Mouse (Mus musculus): Measurements from ENCODE around the gene 2010111I01Rik. TPM values are rescaled to one million over a fixed set of nuclear protein-coding genes. Genes with fewer than 3 reads are reported as not detected.
A peak's percentile ranks its signal among the peaks of the same experiment; 100 is the strongest.
"Not testable (repeated sequence)": the region's sequence is repeated elsewhere in the genome, so short reads cannot be mapped to it uniquely, and the experiment has no call there.

The 2010111I01Rik gene
- polyA plus RNA-seq, 1 experiment from 2014 or later = 197 TPM

- no peak; the same call in 1 of the 2 replicates for ATAC-seq (ENCODE audit: insufficient number of reproducible peaks, low FRiP score, low TSS enrichment, low read depth)
- Histone ChIP-seq H3K27ac (replicated peaks) (peak overlapping the region; percentile 24), H3K4me3 (replicated peaks) (no peak overlapping the region), H3K4me1 (peaks cover 6% of the 10 kb centered on the region; the same call in 1 of the 2 replicates), H3K9me3 (replicated peaks) (no peaks in the 10 kb centered on the region), H3K4me2 (replicated peaks) (no peak overlapping the region), H3K9ac (no peak overlapping the region), H3K36me3 (peaks cover 36% of the 10 kb centered on the region), H3K27me3 (no peaks in the 10 kb centered on the region)
- WGBS = 71% methylated on average over 16 of the region's 16 CpGs
These were observed 340.7 kb downstream of the 2010111I01Rik start for GRCm38 (mm10) chr13:63305160-63306011.

GRCm38 (mm10) chr13:63306768-63307167 lies 342.1 kb downstream of the 2010111I01Rik start:
- Histone ChIP-seq H3K27ac (replicated peaks) (no peak overlapping the region), H3K27me3 (no peaks in the 10 kb centered on the region), H3K4me2 (replicated peaks) (no peak overlapping the region), H3K9me3 (replicated peaks) (no peaks in the 10 kb centered on the region), H3K36me3 (peaks cover 22% of the 10 kb centered on the region), H3K4me3 (replicated peaks) (no peak overlapping the region), H3K9ac (no peak overlapping the region), H3K4me1 (peaks cover 4% of the 10 kb centered on the region; the same call in 1 of the 2 replicates)
- 85% methylated on average over 5 of the region's 5 CpGs for WGBS
- ATAC-seq (ENCODE audit: insufficient number of reproducible peaks, low FRiP score, low TSS enrichment, low read depth) = no peak

- Histone ChIP-seq H3K9ac (no peak overlapping the region), H3K4me2 (replicated peaks) (no peak overlapping the region), H3K4me1 (peaks cover 10% of the 10 kb centered on the region; the same call in 1 of the 2 replicates), H3K27ac (replicated peaks) (no peak overlapping the region), H3K9me3 (replicated peaks) (no peaks in the 10 kb centered on the region), H3K4me3 (replicated peaks) (no peak overlapping the region), H3K36me3 (no peaks in the 10 kb centered on the region), H3K27me3 (no peaks in the 10 kb centered on the region)
- WGBS = 68% methylated on average over 3 of the region's 3 CpGs
- ATAC-seq (ENCODE audit: insufficient number of reproducible peaks, low FRiP score, low TSS enrichment, low read depth) = no peak
These were observed 344.9 kb downstream of the 2010111I01Rik start for GRCm38 (mm10) chr13:63309563-63309962.

- no peak overlapping the region for H3K4me2 ChIP-seq (replicated peaks)
- no peak overlapping the region for H3K27ac ChIP-seq (replicated peaks)
- H3K4me1 ChIP-seq = peaks cover 11% of the 10 kb centered on the region; the same call in 1 of the 2 replicates
- H3K4me3 ChIP-seq (replicated peaks) = no peak overlapping the region
- 73% methylated on average over 2 of the region's 2 CpGs for WGBS
- H3K27me3 ChIP-seq = no peaks in the 10 kb centered on the region
- no peak for ATAC-seq (ENCODE audit: insufficient number of reproducible peaks, low FRiP score, low TSS enrichment, low read depth)
- H3K36me3 ChIP-seq = no peaks in the 10 kb centered on the region
- no peak overlapping the region for H3K9ac ChIP-seq
- no peaks in the 10 kb centered on the region for H3K9me3 ChIP-seq (replicated peaks)
These were observed 346.5 kb downstream of the 2010111I01Rik start for GRCm38 (mm10) chr13:63311156-63311555.

GRCm38 (mm10) chr13:63313247-63313646 lies 348.6 kb downstream of the 2010111I01Rik start:
- no peaks in the 10 kb centered on the region for H3K27me3 ChIP-seq
- H3K4me1 ChIP-seq = peaks cover 11% of the 10 kb centered on the region; the same call in 1 of the 2 replicates
- no peaks in the 10 kb centered on the region for H3K36me3 ChIP-seq
- no peak for ATAC-seq (ENCODE audit: insufficient number of reproducible peaks, low FRiP score, low TSS enrichment, low read depth)
- H3K9me3 ChIP-seq (replicated peaks) = no peaks in the 10 kb centered on the region
- no peak overlapping the region for H3K4me2 ChIP-seq (replicated peaks)
- 91% methylated on average over 1 of the region's 1 CpGs for WGBS
- no peak overlapping the region for H3K4me3 ChIP-seq (replicated peaks)
- no peak overlapping the region for H3K27ac ChIP-seq (replicated peaks)
- no peak overlapping the region for H3K9ac ChIP-seq

GRCm38 (mm10) chr13:63313748-63314607 lies 349.3 kb downstream of the 2010111I01Rik start:
- H3K9ac ChIP-seq = no peak overlapping the region
- no peaks in the 10 kb centered on the region for H3K27me3 ChIP-seq
- 64% methylated on average over 12 of the region's 12 CpGs for WGBS
- H3K9me3 ChIP-seq (replicated peaks) = no peaks in the 10 kb centered on the region
- no peaks in the 10 kb centered on the region for H3K36me3 ChIP-seq
- no peak overlapping the region for H3K4me3 ChIP-seq (replicated peaks)
- no peak for ATAC-seq (ENCODE audit: insufficient number of reproducible peaks, low FRiP score, low TSS enrichment, low read depth)
- H3K4me1 ChIP-seq = peaks cover 11% of the 10 kb centered on the region; the same call in 1 of the 2 replicates
- H3K4me2 ChIP-seq (replicated peaks) = no peak overlapping the region
- H3K27ac ChIP-seq (replicated peaks) = no peak overlapping the region

GRCm38 (mm10) chr13:63314608-63314920 lies 349.9 kb downstream of the 2010111I01Rik start:
- H3K27ac ChIP-seq (replicated peaks) = no peak overlapping the region
- no peaks in the 10 kb centered on the region for H3K36me3 ChIP-seq
- H3K4me2 ChIP-seq (replicated peaks) = no peak overlapping the region
- 34% methylated on average over 4 of the region's 4 CpGs for WGBS
- no peak overlapping the region for H3K9ac ChIP-seq
- H3K9me3 ChIP-seq (replicated peaks) = no peaks in the 10 kb centered on the region
- H3K27me3 ChIP-seq = no peaks in the 10 kb centered on the region
- no peak overlapping the region for H3K4me3 ChIP-seq (replicated peaks)
- no peak for ATAC-seq (ENCODE audit: insufficient number of reproducible peaks, low FRiP score, low TSS enrichment, low read depth)
- peaks cover 11% of the 10 kb centered on the region; the same call in 1 of the 2 replicates for H3K4me1 ChIP-seq

GRCm38 (mm10) chr13:63315111-63315510 lies 350.4 kb downstream of the 2010111I01Rik start:
- 93% methylated on average over 4 of the region's 4 CpGs for WGBS
- not testable (repeated sequence) for ATAC-seq (ENCODE audit: insufficient number of reproducible peaks, low FRiP score, low TSS enrichment, low read depth); H3K27me3 ChIP-seq; H3K27ac ChIP-seq (replicated peaks); H3K4me3 ChIP-seq (replicated peaks); H3K9me3 ChIP-seq (replicated peaks); H3K9ac ChIP-seq; H3K36me3 ChIP-seq; H3K4me2 ChIP-seq (replicated peaks)
- H3K4me1 ChIP-seq = peaks cover 11% of the 10 kb centered on the region; the same call in 1 of the 2 replicates

GRCm38 (mm10) chr13:63315777-63316176 lies 351.1 kb downstream of the 2010111I01Rik start:
- H3K9me3 ChIP-seq (replicated peaks) = no peaks in the 10 kb centered on the region
- H3K27ac ChIP-seq (replicated peaks) = no peak overlapping the region
- H3K27me3 ChIP-seq = no peaks in the 10 kb centered on the region
- no peak overlapping the region for H3K4me2 ChIP-seq (replicated peaks)
- no peak overlapping the region for H3K9ac ChIP-seq
- no peak overlapping the region for H3K4me3 ChIP-seq (replicated peaks)
- peaks cover 11% of the 10 kb centered on the region; the same call in 1 of the 2 replicates for H3K4me1 ChIP-seq
- no peaks in the 10 kb centered on the region for H3K36me3 ChIP-seq
- 72% methylated on average over 6 of the region's 6 CpGs for WGBS
- ATAC-seq (ENCODE audit: insufficient number of reproducible peaks, low FRiP score, low TSS enrichment, low read depth) = no peak

GRCm38 (mm10) chr13:63316407-63316806 lies 351.7 kb downstream of the 2010111I01Rik start:
- Histone ChIP-seq H3K4me1 (peaks cover 13% of the 10 kb centered on the region; the same call in 1 of the 2 replicates), H3K27ac (replicated peaks) (no peak overlapping the region; the same call in 1 of the 2 replicates), H3K4me2 (replicated peaks) (no peak overlapping the region), H3K36me3 (no peaks in the 10 kb centered on the region), H3K4me3 (replicated peaks) (no peak overlapping the region), H3K9me3 (replicated peaks) (no peaks in the 10 kb centered on the region), H3K27me3 (no peaks in the 10 kb centered on the region), H3K9ac (no peak overlapping the region)
- ATAC-seq (ENCODE audit: insufficient number of reproducible peaks, low FRiP score, low TSS enrichment, low read depth) = no peak
- WGBS = 84% methylated on average over 5 of the region's 5 CpGs

GRCm38 (mm10) chr13:63317681-63318104 lies 353.0 kb downstream of the 2010111I01Rik start:
- WGBS = 42% methylated on average over 7 of the region's 7 CpGs
- peaks cover 20% of the 10 kb centered on the region for H3K4me1 ChIP-seq
- no peak overlapping the region for H3K9ac ChIP-seq
- no peak for ATAC-seq (ENCODE audit: insufficient number of reproducible peaks, low FRiP score, low TSS enrichment, low read depth)
- no peaks in the 10 kb centered on the region for H3K27me3 ChIP-seq
- no peak overlapping the region for H3K4me2 ChIP-seq (replicated peaks)
- no peak overlapping the region for H3K4me3 ChIP-seq (replicated peaks)
- no peaks in the 10 kb centered on the region for H3K36me3 ChIP-seq
- H3K27ac ChIP-seq (replicated peaks) = no peak overlapping the region
- H3K9me3 ChIP-seq (replicated peaks) = no peaks in the 10 kb centered on the region
